ENCODE assay signal across 9 mouse cellular contexts in the genomic region with DNA sequence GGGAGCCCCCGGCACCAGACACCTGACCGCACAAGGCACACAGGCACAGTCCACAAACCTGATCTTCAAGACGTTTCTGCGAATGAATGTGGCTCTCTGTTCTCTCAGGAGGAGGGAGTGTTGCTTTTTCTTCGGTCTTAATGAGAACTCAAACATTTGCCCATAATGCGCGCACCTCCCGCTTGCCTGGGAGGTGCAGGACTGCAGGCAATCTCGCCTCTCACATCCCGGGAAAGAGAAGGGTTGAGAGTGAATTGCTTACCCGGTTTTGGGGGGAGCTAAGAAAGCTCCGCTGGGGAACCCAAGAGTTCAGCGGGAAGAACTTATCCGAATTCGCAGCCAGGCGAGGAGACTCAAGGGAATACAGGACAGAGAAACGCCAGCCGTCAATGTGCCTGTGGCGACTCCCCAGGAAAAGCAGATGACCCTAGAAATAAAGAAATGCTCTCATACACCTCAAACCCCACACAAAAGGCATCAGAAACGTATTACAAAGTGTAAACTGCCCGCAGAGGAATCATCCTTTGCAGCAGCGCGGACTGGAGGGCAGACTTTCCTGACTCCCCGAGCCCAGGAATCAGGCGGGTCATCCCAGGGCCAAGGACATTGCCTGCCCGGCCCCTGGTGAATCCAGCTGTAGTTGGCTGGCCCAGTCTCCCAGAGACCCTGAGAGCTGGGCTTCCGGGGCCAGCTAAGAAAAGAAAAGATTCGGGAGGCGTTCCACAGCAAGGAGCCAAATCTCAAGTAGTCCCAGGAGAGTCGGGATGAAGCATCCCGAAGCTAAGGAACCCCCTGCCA. TPM values are rescaled to one million over a fixed set of nuclear protein-coding genes. Genes with fewer than 3 reads are reported as not detected.
DNase-seq lines count a peak whose midpoint lies in the region; ATAC-seq and TF ChIP-seq lines count a peak whose summit lies in the region.
"Had no signal": no experiment of that assay in that cellular context is flagged by ENCODE, and none has a peak within 500 bp of the region (broad histone marks: within the 10 kb centered on the region; RNA-seq: fewer than 3 reads in every experiment).

No protein-coding gene starts in this region.

- no peak overlapping the region for H3K27ac ChIP-seq in liver, embryonic 11.5 days (ENCODE audit: low read depth, low read length)
- H3K27ac ChIP-seq in forebrain, embryonic 11.5 days (ENCODE audit: low read depth, low read length) = no peak overlapping the region
- H3K27ac ChIP-seq in limb, embryonic 12.5 days = no peak overlapping the region
- no peak overlapping the region for H3K27ac ChIP-seq in small intestine, adult 2 months (ENCODE audit: insufficient read depth, low read depth, low read length)

- H3K4me1 ChIP-seq in liver, embryonic 11.5 days (replicated peaks; ENCODE audit: control insufficient read depth, insufficient read depth, low read length) = no peaks in the 10 kb centered on the region
- no peaks in the 10 kb centered on the region; the same call in 1 of the 2 replicates for H3K4me1 ChIP-seq in forebrain, embryonic 11.5 days (replicated peaks; ENCODE audit: control insufficient read depth, insufficient read depth, low read length)
- 0 out of 2 replicates have a peak, but pooled peaks cover 11% of the 10 kb centered on the region for H3K4me1 ChIP-seq in limb, embryonic 12.5 days (replicated peaks)
- no peaks in the 10 kb centered on the region for H3K4me1 ChIP-seq in small intestine, adult 2 months (ENCODE audit: control insufficient read depth, insufficient read depth, insufficient read length, low read length)

- peaks cover 20% of the 10 kb centered on the region for H3K27me3 ChIP-seq in liver, embryonic 11.5 days (replicated peaks; ENCODE audit: control insufficient read depth, insufficient read depth, low read length)
- peaks cover 8% of the 10 kb centered on the region; the same call in 1 of the 2 replicates for H3K27me3 ChIP-seq in forebrain, embryonic 11.5 days (ENCODE audit: control insufficient read depth, insufficient read depth, low read length)
- peaks cover 55% of the 10 kb centered on the region for H3K27me3 ChIP-seq in limb, embryonic 12.5 days
- H3K27me3 ChIP-seq in small intestine, adult 2 months (ENCODE audit: control insufficient read depth, insufficient read depth, low read length) = no peaks in the 10 kb centered on the region

- ATAC-seq in liver, embryonic 11.5 days (replicated peaks; ENCODE audit: low FRiP score) = no peak
- peak; percentile 22; the same call in 1 of the 2 replicates for ATAC-seq in forebrain, embryonic 11.5 days (replicated peaks; ENCODE audit: low FRiP score)
- ATAC-seq in limb, embryonic 12.5 days (ENCODE audit: insufficient number of reproducible peaks, insufficient read depth, low FRiP score, low TSS enrichment, low read depth) = no peak
- ATAC-seq in erythroid progenitor cell, adult 5-6 weeks (replicated peaks; ENCODE audit: low FRiP score, poor library complexity, severe bottlenecking) = no peak
- no peak for ATAC-seq in monocyte, adult 5-6 weeks (replicated peaks; ENCODE audit: insufficient number of reproducible peaks, low FRiP score, low TSS enrichment, poor library complexity, severe bottlenecking)

- no peak for TF ChIP-seq POLR2A in small intestine, adult 2 months (IDR thresholded peaks at IDR 0.05; ENCODE audit: low read depth, low read length)

- H3K4me3 ChIP-seq in liver, embryonic 11.5 days (ENCODE audit: low read depth, low read length) = peak overlapping the region; percentile 48
- peak overlapping the region; percentile 51 for H3K4me3 ChIP-seq in forebrain, embryonic 11.5 days (ENCODE audit: low read depth, low read length)
- H3K4me3 ChIP-seq in limb, embryonic 12.5 days (replicated peaks) = peak overlapping the region; percentile 53
- peak overlapping the region; percentile 49 for H3K4me3 ChIP-seq in small intestine, adult 2 months (ENCODE audit: low read depth, low read length)

- TF ChIP-seq CTCF in small intestine, adult 2 months (IDR thresholded peaks at IDR 0.05; ENCODE audit: extremely low read depth, insufficient read length, insufficient replicate concordance, low read depth, low read length) = no peak

- no peak for DNase-seq in liver, embryonic 11.5 days (ENCODE audit: low spot score)
- no peak for DNase-seq in liver
- DNase-seq in forebrain, embryonic 11.5 days (ENCODE audit: low spot score) = no peak
- DNase-seq in layer of hippocampus, adult 9-11 months = no peak
- DNase-seq: gastrocnemius, postnatal 36 days had no signal

- no peaks in the 10 kb centered on the region for H3K9me3 ChIP-seq in liver, embryonic 11.5 days (ENCODE audit: control insufficient read depth, low read length)
- no peaks in the 10 kb centered on the region for H3K9me3 ChIP-seq in forebrain, embryonic 11.5 days (ENCODE audit: control insufficient read depth, low read length)
- no peaks in the 10 kb centered on the region for H3K9me3 ChIP-seq in limb, embryonic 12.5 days

- H3K9ac ChIP-seq in liver, embryonic 11.5 days (ENCODE audit: low read depth, low read length) = peak overlapping the region; percentile 46; the same call in 1 of the 2 replicates
- H3K9ac ChIP-seq in forebrain, embryonic 11.5 days (ENCODE audit: low read length) = peak overlapping the region; percentile 52
- peak overlapping the region; percentile 54 for H3K9ac ChIP-seq in limb, embryonic 12.5 days (replicated peaks)

- peak overlapping the region; percentile 59 for H3K4me2 ChIP-seq in liver, embryonic 11.5 days
- H3K4me2 ChIP-seq in forebrain, embryonic 11.5 days (ENCODE audit: low read depth, low read length, severe bottlenecking) = peak overlapping the region; percentile 86
- peak overlapping the region; percentile 85 for H3K4me2 ChIP-seq in limb, embryonic 12.5 days

- H3K36me3 ChIP-seq in liver, embryonic 11.5 days (ENCODE audit: control insufficient read depth, insufficient read depth, low read length) = no peaks in the 10 kb centered on the region
- H3K36me3 ChIP-seq in forebrain, embryonic 11.5 days (ENCODE audit: control insufficient read depth, insufficient read depth, low read length) = no peaks in the 10 kb centered on the region
- no peaks in the 10 kb centered on the region for H3K36me3 ChIP-seq in limb, embryonic 12.5 days
- H3K36me3 ChIP-seq in small intestine, adult 2 months (ENCODE audit: control insufficient read depth, insufficient read depth, low read length) = no peaks in the 10 kb centered on the region

- 5% methylated on average over 31 of the region's 31 CpGs for WGBS in liver, embryonic 11.5 days
- WGBS in forebrain, embryonic 11.5 days = 2% methylated on average over 31 of the region's 31 CpGs
- 3% methylated on average over 31 of the region's 31 CpGs for WGBS in limb, embryonic 12.5 days
- WGBS in small intestine, adult 2 months = 7% methylated on average over 31 of the region's 31 CpGs

RNA-seq across cellular contexts. Expression of a gene that starts 0.6 kb away (rescaled TPM):
- 0.77 and 0.82 TPM in 2 replicates for polyA plus RNA-seq in liver, embryonic 11.5 days (2014; fragmentation: Nextera tagmentation; extraction: Ambion mirVana)
- polyA plus RNA-seq in forebrain, embryonic 11.5 days (2014; fragmentation: Nextera tagmentation; extraction: Ambion mirVana) = 0.64 and 0.73 TPM in 2 replicates
- polyA plus RNA-seq in limb, embryonic 12.5 days (2016; fragmentation: Nextera tagmentation; extraction: Ambion mirVana) = not detected in 2 replicates
- polyA plus RNA-seq in small intestine, adult 2 months (2012; rRNA removed) = 1.2 and 2.1 TPM in 2 replicates
- not detected in 2 replicates for total RNA-seq in erythroid progenitor cell, adult 5-6 weeks (2015; ENCODE audit: low replicate concordance)
- total RNA-seq in erythroid progenitor cell, adult 5-6 weeks (2017; ENCODE audit: low replicate concordance) = not detected in 2 replicates
- total RNA-seq in monocyte, adult 5-6 weeks (2017) = not detected in 3 replicates
- total RNA-seq: gastrocnemius, postnatal 36 days had no signal
